Mouse (Mus musculus): Measurements from ENCODE around the gene Pcdh11x.
"Not testable (repeated sequence)": the region's sequence is repeated elsewhere in the genome, so short reads cannot be mapped to it uniquely, and the experiment has no call there.

The Pcdh11x gene

GRCm38 (mm10) chrX:120290011-120290899 is at the start of gene Pcdh11x:
Gene Pcdh11x (plus strand): TSS chrX:120290259.
- ATAC-seq (ENCODE audit: insufficient number of reproducible peaks, low FRiP score, low TSS enrichment), result peak; percentile 63

GRCm38 (mm10) chrX:120260089-120260488 is 30.0 kb upstream of the Pcdh11x start:
- no peak for ATAC-seq (ENCODE audit: insufficient number of reproducible peaks, low FRiP score, low TSS enrichment)

GRCm38 (mm10) chrX:120285522-120285921 is 4.5 kb upstream of the Pcdh11x start:
- ATAC-seq (ENCODE audit: insufficient number of reproducible peaks, low FRiP score, low TSS enrichment), result no peak

GRCm38 (mm10) chrX:120287502-120287901 is 2.6 kb upstream of the Pcdh11x start:
- no peak for ATAC-seq (ENCODE audit: insufficient number of reproducible peaks, low FRiP score, low TSS enrichment)

GRCm38 (mm10) chrX:120290900-120291280 is 831 bp downstream of the Pcdh11x start:
- no peak for ATAC-seq (ENCODE audit: insufficient number of reproducible peaks, low FRiP score, low TSS enrichment)

- peak; percentile 21; the same call in 1 of the 2 replicates for ATAC-seq (ENCODE audit: insufficient number of reproducible peaks, low FRiP score, low TSS enrichment)
These were observed 1.6 kb downstream of the Pcdh11x start for GRCm38 (mm10) chrX:120291696-120292095.

GRCm38 (mm10) chrX:120292832-120293750 is 3.0 kb downstream of the Pcdh11x start:
- ATAC-seq (ENCODE audit: insufficient number of reproducible peaks, low FRiP score, low TSS enrichment), result peak; percentile 58

- no peak for ATAC-seq (ENCODE audit: insufficient number of reproducible peaks, low FRiP score, low TSS enrichment)
These were observed 11.6 kb downstream of the Pcdh11x start for GRCm38 (mm10) chrX:120301469-120302175.

- not testable (repeated sequence) for ATAC-seq (ENCODE audit: insufficient number of reproducible peaks, low FRiP score, low TSS enrichment)
These were observed 22.9 kb downstream of the Pcdh11x start, which contains the start of gene H2afb3 for GRCm38 (mm10) chrX:120312995-120313394. Gene H2afb3 (minus strand): TSS chrX:120313095.

- ATAC-seq (ENCODE audit: insufficient number of reproducible peaks, low FRiP score, low TSS enrichment), result no peak
These were observed 176.2 kb downstream of the Pcdh11x start for GRCm38 (mm10) chrX:120466225-120466624.

- ATAC-seq (ENCODE audit: insufficient number of reproducible peaks, low FRiP score, low TSS enrichment), result no peak
These were observed 196.4 kb downstream of the Pcdh11x start for GRCm38 (mm10) chrX:120486428-120486827.

GRCm38 (mm10) chrX:120524986-120525385 is 234.9 kb downstream of the Pcdh11x start:
- no peak for ATAC-seq (ENCODE audit: insufficient number of reproducible peaks, low FRiP score, low TSS enrichment)

GRCm38 (mm10) chrX:120599309-120599708 is 309.2 kb downstream of the Pcdh11x start:
- ATAC-seq (ENCODE audit: insufficient number of reproducible peaks, low FRiP score, low TSS enrichment), result no peak

GRCm38 (mm10) chrX:120618460-120618859 is 328.4 kb downstream of the Pcdh11x start:
- no peak for ATAC-seq (ENCODE audit: insufficient number of reproducible peaks, low FRiP score, low TSS enrichment)

GRCm38 (mm10) chrX:120670236-120670635 is 380.2 kb downstream of the Pcdh11x start:
- not testable (repeated sequence) for ATAC-seq (ENCODE audit: insufficient number of reproducible peaks, low FRiP score, low TSS enrichment)

GRCm38 (mm10) chrX:120734144-120734543 is 444.1 kb downstream of the Pcdh11x start:
- no peak for ATAC-seq (ENCODE audit: insufficient number of reproducible peaks, low FRiP score, low TSS enrichment)

GRCm38 (mm10) chrX:120735792-120736191 is 445.7 kb downstream of the Pcdh11x start:
- no peak for ATAC-seq (ENCODE audit: insufficient number of reproducible peaks, low FRiP score, low TSS enrichment)

GRCm38 (mm10) chrX:120944556-120944955 is 654.5 kb downstream of the Pcdh11x start:
- no peak for ATAC-seq (ENCODE audit: insufficient number of reproducible peaks, low FRiP score, low TSS enrichment)

Measured in cerebellum, adult (tissue).